Mouse (Mus musculus) spleen, postnatal 36 days (tissue): ENCODE measurements at regions not wholly inside any gene's neighbourhood (a gene's known extent, or its start where the extent isn't known, plus 50 kb on each side); places are given as distances from the start of the nearest gene placed in this dataset.

Source experiments
- DNase-seq, 2 experiments: peaks; one replicate each; pipeline ENCODE4 v3.0.0; 2022; ENCODE audit warnings: low spot score in 2 of 2, mixed read lengths in 1 of 2

DNA sequence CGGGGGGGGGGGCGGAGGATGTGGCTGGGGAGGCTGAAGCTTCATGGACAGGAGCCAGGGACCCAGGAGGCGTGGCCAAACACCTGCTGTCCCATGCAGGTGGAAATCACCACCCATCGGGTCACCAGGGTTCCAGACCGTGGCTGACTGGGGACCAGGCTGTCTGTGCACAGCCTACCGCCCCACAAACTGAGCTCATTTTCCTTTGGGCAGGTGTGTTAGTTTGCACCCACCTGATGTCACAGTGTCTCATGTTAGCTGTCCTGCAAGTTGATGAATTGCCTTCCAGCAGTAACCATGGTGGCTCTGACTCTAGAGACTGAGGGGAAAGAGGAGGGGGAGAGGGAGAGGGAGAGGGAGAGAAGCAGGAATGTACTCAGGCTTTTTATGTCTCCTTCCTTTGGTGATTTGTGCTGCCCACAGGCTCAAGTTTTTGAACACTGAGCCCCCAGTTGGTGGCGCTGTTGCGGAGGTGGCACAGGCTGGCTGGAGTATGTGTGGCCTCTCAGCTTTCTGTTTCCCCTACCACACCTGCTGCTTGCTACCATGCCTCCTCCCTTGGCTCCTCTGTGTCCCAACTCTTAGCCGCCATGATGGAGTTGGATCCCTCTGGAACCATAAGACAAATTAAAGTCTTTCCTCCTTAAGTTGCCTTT lies 107.8 kb upstream of the Man2a1 start:
- DNase-seq, result peak; percentile 10 to 16

DNA sequence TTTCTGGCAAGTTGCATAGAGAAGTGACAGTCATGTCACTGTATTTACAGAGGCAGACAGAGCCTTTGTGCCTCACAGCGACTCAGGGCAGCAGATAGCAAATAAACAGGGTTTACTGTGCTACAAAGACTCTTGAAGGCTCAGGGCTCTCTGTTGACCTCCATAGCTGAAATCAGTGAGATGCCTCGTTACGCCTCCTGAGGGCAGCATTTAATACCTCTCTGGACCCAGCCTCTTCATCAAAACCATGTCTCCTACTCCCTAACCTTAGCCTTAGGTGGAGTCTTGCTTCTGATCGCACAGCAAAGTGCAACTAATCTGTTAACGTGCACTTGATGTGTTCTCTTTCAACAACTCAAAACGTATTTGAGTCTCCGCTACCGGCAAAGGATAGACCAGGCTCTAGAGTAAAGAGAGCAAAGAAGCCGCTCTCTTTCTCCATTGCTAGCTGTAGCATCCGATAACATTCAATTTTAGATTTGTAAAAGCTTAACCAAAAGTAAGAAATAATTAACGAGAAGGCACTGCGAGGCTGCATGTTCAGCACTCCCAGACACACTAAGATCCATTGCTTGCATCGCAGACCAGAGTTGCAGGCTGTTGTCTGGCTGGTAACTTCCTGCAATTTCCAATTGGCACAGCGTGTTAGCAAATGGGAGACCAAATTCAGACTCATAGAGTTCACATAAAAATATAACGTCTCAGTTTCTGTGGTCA lies 101.1 kb upstream of the Man2a1 start:
- peak; percentile 22 to 31 for DNase-seq

DNA sequence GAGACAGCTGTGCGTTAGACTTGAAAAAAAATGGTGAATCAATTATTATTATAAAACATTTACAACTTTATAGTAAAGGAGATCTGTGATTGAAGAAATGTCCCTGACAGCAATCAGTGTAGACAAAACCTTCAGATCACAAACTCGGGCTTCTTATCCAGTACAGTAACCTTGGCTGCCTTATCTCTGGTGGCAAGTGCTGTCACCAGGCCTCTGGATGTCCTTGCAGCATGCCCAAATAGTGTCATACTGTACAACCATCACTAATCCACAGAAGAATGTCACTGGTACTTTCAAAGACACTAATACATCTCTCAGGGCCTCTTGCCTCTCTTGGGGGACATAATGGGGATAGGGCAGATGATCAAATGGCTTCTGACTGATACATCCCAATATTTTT lies 98.2 kb upstream of the Man2a1 start:
- DNase-seq, result no peak

DNA sequence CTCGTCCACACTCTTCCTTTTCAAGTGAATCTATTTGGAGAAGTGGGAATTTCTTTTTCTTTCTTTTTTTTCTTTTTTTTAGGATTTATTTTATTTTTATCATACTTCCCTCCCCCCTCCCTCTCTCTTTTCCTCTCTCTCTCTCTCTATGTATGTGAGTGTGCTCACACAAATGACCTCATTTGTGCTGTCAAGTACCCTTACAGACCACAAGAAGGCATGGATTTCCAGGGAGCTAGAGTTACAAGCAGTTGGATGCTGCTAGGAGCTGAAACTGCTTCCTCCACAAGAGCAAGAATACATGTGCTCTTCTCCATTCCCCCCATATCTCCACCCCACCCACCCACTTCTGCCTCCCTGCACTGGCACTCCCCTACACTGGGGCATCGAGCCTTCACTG lies 94.6 kb upstream of the Man2a1 start:
- no peak for DNase-seq

DNA sequence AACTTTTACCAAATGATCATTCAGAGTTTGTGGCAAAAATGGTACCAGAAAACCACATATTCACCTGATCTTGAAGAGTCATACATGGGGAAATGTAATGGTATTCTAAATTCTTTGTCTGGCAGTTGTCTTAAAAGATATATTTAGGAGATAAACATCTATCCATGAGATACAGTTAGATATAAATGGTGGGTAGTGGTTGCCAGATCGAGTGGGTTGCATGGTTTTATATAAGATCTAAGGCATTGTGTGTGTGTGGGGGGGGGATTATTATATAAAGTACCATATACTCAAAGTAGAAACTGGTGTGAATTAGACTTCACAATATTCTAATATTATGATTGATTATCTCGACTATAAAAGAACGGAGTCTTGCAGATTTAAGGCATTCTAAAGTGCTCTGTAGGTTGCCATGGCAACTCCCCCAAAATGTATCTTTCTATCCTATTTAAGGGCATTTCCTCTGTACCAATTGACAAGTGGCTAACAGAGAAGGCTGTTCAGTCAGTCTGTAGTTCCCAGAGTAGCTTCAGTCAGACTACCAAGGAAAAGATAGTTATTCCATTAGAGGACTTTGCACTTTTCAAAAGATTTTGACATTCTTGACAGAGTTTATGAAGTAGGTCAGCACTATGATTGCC lies 89.3 kb upstream of the Man2a1 start:
- no peak for DNase-seq

DNA sequence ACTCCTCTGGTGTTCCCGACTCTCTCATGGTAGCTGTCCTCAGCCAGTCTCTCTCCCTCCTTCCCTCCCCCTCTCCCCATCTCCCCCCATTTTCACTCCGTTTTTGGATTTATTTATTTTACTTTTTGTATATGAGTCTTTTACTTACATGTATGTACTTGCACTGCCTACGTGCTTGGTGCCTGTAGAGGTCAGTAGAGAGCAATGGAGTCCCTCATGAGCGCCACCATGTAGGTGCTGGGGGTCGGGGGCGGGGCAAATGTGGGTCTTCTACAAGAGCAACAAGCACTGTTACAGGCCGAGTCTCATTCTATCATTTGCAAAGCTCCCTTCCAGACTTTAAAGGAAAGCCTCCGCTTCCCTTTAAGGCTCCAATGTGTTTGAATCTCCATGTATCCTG lies 78.3 kb upstream of the Man2a1 start:
- DNase-seq, result no peak

DNA sequence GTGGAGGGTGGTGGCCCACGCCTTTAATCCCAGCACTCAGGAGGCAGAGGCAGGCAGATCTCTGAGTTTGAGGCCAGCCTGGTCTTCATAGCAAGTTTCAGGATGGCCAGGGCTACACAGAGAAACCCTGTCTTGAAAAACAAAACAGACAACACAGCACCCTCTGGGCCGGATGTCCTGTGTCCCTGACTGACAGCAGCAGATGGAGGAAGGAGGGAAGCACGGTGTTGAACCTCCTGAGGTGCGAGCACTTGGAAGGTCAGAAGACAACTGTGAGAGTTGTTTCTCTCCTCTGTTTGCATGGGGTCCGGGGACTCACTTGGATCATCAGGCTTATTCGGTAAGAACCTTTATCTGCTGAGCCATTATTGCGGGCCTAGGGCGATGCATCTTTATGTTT lies 76.6 kb upstream of the Man2a1 start:
- no peak for DNase-seq

DNA sequence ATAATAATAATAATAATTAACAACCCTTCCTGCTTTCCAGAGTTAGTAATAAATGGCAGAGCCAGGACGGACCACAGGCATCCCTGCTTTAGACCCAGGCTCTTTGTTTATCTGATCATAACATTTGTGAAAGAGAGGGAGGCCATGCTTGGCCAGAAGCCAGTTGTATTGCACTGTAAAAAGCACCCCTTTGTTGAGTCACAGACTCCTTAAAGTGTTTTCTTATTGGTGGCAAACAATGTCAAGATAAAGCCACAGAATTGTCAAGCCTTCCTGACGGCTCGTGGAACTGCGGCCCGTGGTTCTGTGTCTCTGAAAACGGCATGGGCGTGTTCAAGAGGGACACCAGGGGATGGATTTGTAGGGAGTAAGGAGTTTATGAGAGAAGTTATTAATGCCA lies 72.7 kb upstream of the Man2a1 start:
- DNase-seq, result no peak

DNA sequence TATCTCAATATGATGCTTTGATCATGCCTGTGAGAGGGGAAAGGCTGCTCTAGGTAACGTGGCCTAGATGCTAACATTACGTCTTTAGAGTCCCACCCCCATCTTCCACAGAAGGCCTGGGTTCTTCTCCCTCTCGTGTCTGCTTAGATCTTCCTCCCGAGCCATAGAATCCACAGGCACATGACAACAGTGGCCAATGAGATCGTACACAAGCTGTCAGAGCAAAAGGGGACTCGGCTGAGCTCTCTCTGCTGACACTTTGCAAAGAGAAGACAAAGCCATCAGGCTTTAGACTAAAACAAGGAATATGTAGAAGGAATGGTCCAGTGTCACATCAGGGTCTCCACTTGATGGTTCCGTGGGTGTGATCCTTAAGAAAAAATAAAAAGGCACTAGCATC lies 72.1 kb upstream of the Man2a1 start:
- DNase-seq, result no peak

DNA sequence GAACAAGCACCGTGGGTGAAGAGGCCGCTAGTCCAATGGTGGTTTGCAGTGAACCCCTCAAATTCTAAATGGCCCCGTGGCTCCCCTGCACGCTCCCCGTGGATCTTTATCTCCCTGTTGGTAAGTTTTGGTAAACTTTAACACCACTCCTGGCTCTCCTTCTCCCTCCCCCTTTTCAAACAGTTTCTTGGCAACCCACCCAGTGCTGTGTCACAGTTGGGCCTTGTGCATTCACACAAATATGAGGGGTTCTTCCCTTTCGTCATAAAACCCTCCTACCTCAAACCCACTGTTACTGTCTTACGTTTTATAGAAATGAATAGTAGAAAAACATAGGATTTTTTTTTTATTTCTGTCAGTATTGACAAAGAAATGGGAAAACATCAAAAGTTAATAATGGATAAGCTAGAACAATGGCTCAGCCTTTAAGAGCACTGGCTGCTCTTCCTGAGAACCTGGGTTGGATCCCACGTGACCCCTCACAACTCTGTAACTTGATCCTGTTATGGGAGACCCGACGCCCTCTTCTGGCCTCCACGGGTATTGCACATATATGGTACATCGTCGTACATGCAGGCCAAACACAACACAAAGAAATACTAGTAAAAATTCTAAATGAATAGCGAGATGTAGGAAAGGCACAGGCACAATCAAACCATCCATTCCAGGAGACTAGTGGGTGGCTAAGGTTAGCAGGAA lies 71.1 kb upstream of the Man2a1 start:
- DNase-seq, result no peak

DNA sequence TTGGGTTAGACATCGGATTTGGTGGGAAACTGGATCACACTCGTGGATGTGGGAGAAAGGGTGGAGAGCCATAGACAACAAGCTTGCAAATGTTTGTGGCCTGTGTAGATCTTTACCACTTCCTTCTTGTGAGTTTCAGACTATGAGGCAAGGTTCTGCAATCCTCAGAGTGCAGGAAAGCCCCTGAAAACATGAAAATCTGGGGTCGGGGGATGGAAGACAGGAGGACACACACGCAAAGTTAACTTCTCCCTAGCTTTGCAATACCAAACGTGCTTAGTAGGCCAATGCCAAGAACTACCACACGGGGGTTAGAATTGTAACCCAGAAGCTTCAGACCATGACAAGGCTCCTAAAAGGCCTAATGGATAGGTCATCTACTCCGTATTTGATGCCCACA lies 69.4 kb upstream of the Man2a1 start:
- peak; percentile 46 to 62 for DNase-seq

DNA sequence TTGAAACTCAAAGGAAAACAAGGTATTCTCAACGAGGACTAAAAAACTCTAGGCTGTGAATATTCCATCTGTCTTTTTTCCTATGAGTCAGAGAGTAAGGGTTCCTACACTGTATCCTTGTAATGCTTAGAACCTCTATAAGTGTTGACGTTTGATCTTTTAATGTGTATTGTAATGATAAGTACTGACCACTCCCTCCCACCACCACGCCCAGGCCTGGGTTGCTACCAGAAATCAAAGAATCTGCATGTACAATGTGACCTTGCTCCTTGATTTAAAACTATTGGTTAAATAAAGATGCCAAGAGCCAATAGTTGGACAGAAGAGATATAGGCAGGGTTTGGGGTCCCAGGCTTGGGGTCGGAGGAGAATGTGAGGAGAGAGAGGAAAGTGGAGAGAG lies 66.2 kb upstream of the Man2a1 start:
- no peak for DNase-seq

DNA sequence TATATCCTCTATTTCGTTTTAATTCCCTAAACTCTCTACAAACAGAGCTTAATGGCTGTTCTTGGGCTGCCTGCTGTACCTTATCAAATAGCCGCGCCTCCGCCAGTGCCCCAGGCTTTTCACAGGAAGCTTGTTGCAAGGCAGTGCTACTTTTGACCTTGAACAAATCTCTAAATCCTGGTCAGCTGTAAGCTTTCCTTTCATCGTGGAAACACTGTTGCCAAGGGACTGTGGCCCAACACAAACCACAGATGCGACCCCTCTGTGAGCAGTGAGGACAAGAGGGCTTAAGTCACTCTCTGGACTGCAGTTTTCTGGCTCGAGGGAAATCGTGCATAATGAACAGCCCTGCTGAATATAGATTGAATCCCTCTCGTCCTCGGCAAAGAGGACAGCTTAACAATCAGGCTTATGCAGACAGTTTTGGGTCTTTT lies 62.0 kb upstream of the Man2a1 start:
- no peak for DNase-seq

DNA sequence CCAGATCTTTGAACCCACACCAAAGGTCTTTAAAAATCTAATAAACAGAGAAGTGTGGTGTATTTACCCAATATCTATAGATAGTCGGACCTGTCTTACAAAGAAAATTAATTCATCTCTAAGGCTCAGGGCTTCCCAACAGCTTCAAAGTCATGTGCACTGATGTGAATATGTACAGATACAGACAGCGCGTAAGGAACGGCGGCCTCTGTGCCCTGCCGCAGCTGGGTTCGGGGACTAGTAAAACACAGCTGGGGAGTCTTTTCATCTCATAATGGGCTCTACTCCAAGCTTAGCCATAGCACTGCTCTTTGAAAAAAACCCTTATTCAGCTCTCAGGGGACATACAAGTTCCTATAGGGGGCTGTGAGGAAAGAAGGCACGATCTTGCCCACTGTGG lies 60.1 kb upstream of the Man2a1 start:
- no peak for DNase-seq

DNA sequence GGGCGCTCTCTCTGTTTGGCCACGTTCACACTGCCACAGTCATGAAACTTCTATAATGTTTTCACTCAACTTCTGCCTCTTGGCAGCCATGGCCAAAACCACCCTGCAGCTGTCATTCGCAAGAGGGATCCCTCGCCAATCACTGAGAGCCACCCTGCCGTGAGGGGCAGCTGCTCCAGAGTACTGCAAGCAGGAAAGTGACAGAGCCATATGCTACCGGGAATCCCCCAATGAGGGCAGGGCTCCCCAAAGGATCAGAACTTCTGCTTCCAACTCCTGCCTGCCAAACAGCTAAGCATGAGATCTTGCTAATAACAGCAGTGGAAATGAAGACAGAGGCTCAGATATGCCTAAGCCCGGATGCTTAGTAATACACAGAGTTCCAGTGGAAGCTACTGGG lies 52.0 kb upstream of the Man2a1 start:
- DNase-seq, result peak in 1 of 2 experiments; percentile 5

DNA sequence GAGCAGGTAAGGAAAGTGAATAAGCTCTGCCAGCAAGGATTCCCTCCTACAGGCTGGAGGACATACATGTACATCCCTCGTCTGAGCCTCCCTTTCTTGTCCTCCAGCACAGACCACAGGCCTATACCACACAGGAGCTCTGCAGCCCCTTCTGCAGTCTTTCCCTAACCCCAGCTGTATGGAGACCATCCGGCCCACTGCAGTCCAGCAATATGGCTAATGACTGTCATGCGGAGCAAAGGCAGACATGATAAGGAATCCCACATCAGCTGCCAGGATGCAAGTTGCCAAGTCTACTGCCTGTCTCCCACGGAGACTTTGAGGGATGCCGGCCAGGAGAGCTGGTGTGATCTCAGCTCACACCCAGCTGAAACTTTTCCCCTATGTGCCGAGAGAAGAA lies 50.5 kb upstream of the Man2a1 start:
- no peak for DNase-seq
